Mouse (Mus musculus): Measurements from ENCODE around the gene Armh3. TPM values are rescaled to one million over a fixed set of nuclear protein-coding genes. Genes with fewer than 3 reads are reported as not detected.

Gene Armh3
- polyA plus RNA-seq, 1 experiment from 2014 or later = 17.0 TPM

DNA sequence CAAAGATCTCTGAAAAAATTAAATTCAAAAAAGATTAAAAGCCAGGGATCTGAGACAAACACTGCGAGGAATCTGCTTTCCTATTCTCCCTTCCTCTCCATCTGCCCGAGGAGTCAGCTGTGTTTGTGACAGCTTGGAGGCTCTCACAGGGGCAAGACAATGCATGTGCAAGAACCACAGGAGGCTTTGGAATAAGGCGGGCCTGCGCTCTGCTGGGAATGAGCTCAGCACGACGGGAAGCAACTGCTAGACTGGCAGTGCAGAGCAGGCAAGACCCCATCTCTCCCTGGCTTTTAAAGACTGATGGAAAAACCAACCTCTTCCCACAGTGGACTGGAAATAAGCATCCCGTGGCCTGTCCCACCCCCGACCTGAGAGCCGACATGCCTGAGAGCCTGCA, 60.8 kb downstream of the Armh3 start:
- H3K9ac ChIP-seq (ENCODE audit: low read depth, low read length) = no peak overlapping the region
- peaks cover 12% of the 10 kb centered on the region for H3K36me3 ChIP-seq (ENCODE audit: control insufficient read depth, insufficient read depth, low read length)
- no peaks in the 10 kb centered on the region for H3K4me1 ChIP-seq (ENCODE audit: control insufficient read depth, insufficient read depth, low read length)
- H3K4me3 ChIP-seq (ENCODE audit: low read length) = no peak overlapping the region
- H3K4me2 ChIP-seq (replicated peaks; ENCODE audit: low read depth, low read length) = no peak overlapping the region
- 30% methylated on average over 9 of the region's 9 CpGs for WGBS
- no peak for ATAC-seq (ENCODE audit: low FRiP score, low TSS enrichment)
- H3K27me3 ChIP-seq (ENCODE audit: control insufficient read depth, insufficient read depth, low read length) = no peaks in the 10 kb centered on the region
- H3K9me3 ChIP-seq (ENCODE audit: control insufficient read depth, low read length) = no peaks in the 10 kb centered on the region
- no peak overlapping the region for H3K27ac ChIP-seq (ENCODE audit: low read depth, low read length)

DNA sequence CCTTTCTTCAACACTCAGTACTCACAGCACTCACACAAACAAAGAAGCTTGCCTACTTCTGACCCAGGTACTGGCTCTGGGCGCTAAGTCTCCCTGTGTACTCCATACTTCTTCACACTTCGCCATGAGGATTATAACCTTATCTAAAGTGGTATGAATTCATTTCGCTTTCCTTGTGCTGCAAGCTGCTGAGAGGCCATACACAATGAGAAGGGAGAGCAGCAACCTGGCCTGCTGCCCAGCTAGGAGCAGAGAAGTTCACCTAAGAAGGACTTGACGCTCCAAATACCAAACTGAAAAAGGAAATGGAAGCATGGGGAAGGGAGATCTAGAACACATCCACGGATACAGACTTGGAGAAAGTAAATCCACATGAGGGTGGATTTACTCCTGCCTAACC, 71.1 kb downstream of the Armh3 start:
- Histone ChIP-seq H3K4me1 (ENCODE audit: control insufficient read depth, insufficient read depth, low read length) (no peaks in the 10 kb centered on the region), H3K4me2 (replicated peaks; ENCODE audit: low read depth, low read length) (no peak overlapping the region), H3K9ac (ENCODE audit: low read depth, low read length) (no peak overlapping the region), H3K4me3 (ENCODE audit: low read length) (no peak overlapping the region), H3K9me3 (ENCODE audit: control insufficient read depth, low read length) (no peaks in the 10 kb centered on the region), H3K27me3 (ENCODE audit: control insufficient read depth, insufficient read depth, low read length) (no peaks in the 10 kb centered on the region), H3K27ac (ENCODE audit: low read depth, low read length) (no peak overlapping the region), H3K36me3 (ENCODE audit: control insufficient read depth, insufficient read depth, low read length) (peaks cover 22% of the 10 kb centered on the region; the same call in 1 of the 2 replicates)
- ATAC-seq (ENCODE audit: low FRiP score, low TSS enrichment) = no peak
- WGBS = 81% methylated on average over 5 of the region's 5 CpGs

DNA sequence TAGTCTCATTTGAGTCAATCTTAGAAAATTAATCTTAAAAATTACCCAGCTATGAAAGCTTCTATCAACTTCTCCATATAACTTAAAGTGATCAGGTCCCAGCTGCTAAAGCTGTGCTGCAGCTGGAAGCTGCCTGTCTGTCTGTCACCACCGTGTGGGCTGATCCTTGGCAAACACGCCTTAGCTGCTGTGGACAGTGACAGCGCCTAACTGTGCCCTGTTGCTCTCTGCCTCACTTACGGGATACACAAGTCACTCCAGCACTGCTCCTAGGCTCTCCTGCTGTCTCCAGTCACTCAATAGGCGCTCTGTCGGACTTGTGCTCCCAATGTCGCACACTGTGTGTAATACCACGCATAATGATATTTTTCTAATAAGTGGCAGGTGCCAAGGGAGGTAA, 71.9 kb downstream of the Armh3 start:
- H3K9ac ChIP-seq (ENCODE audit: low read depth, low read length) = no peak overlapping the region
- H3K4me2 ChIP-seq (replicated peaks; ENCODE audit: low read depth, low read length) = no peak overlapping the region
- H3K4me3 ChIP-seq (ENCODE audit: low read length) = no peak overlapping the region
- no peaks in the 10 kb centered on the region for H3K9me3 ChIP-seq (ENCODE audit: control insufficient read depth, low read length)
- WGBS = 85% methylated on average over 8 of the region's 8 CpGs
- no peak for ATAC-seq (ENCODE audit: low FRiP score, low TSS enrichment)
- no peaks in the 10 kb centered on the region for H3K4me1 ChIP-seq (ENCODE audit: control insufficient read depth, insufficient read depth, low read length)
- no peaks in the 10 kb centered on the region for H3K27me3 ChIP-seq (ENCODE audit: control insufficient read depth, insufficient read depth, low read length)
- no peak overlapping the region for H3K27ac ChIP-seq (ENCODE audit: low read depth, low read length)
- peaks cover 17% of the 10 kb centered on the region; the same call in 1 of the 2 replicates for H3K36me3 ChIP-seq (ENCODE audit: control insufficient read depth, insufficient read depth, low read length)

DNA sequence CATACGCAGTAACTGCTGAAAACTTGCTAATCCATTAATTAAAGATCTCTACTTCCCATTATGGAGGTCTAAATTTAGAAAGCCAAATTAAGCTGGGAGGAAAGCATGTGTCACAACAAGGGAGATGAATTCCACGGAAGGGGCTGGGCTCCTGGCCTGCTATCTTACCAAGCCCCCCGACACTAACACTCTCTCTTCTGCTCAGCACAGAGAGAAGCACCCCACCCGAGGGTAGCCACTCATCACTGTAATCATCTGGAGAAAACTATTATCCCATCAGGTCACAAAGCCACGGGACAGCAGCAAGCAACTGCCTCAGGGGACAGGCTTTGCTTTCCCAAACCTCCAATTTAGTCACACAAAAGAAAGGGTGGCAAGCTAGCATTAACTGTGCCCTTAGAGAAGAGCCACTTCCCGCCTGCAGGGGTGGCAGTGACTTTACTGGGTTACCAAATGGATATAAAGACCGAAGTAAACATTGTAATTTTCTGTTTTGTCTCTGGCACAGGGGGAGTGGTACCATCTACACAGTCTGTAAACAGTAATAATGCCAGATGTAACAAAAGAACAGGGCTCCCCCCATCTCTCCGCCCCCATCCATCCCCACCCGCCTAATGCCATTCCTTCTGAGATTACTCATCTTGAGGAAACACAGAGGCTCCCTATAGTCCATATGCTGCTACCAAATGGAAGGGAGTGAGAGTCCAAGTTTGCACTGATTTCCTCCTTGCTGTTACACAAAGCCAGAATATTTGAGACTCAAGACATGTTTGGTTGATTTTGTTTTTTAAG, 77.8 kb downstream of the Armh3 start:
- 68% methylated on average over 9 of the region's 9 CpGs for WGBS
- H3K4me2 ChIP-seq (replicated peaks; ENCODE audit: low read depth, low read length) = no peak overlapping the region

DNA sequence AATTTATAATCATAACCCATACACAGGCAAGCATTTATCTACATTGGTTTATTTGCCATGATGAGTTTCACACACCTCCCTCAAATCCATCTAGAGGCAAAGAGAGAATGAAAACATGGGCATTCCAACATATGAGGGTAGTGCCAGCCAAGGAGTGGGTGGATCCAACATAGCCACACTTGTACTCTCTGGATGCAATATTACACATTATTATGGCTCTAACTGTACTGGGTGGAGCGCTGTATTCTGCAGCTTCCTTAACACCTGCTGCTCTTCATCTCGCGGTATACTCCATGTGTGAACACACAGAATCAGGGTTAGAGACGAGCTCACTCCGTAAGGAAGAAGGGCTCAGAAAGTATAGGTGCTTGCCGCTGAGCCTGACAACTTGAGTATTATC, 79.9 kb downstream of the Armh3 start:
- 94% methylated on average over 6 of the region's 6 CpGs for WGBS
- no peak for ATAC-seq (ENCODE audit: low FRiP score, low TSS enrichment)
- Histone ChIP-seq H3K4me1 (ENCODE audit: control insufficient read depth, insufficient read depth, low read length) (no peaks in the 10 kb centered on the region), H3K27ac (ENCODE audit: low read depth, low read length) (no peak overlapping the region), H3K36me3 (ENCODE audit: control insufficient read depth, insufficient read depth, low read length) (peaks cover 10% of the 10 kb centered on the region; the same call in 1 of the 2 replicates), H3K27me3 (ENCODE audit: control insufficient read depth, insufficient read depth, low read length) (no peaks in the 10 kb centered on the region), H3K9ac (ENCODE audit: low read depth, low read length) (no peak overlapping the region), H3K4me3 (ENCODE audit: low read length) (no peak overlapping the region), H3K9me3 (ENCODE audit: control insufficient read depth, low read length) (no peaks in the 10 kb centered on the region), H3K4me2 (replicated peaks; ENCODE audit: low read depth, low read length) (no peak overlapping the region)

More for the DNA sequence above, 77.8 kb downstream of the Armh3 start:
- Histone ChIP-seq H3K27ac (ENCODE audit: low read depth, low read length) (no peak overlapping the region), H3K36me3 (ENCODE audit: control insufficient read depth, insufficient read depth, low read length) (peaks cover 11% of the 10 kb centered on the region; the same call in 1 of the 2 replicates), H3K27me3 (ENCODE audit: control insufficient read depth, insufficient read depth, low read length) (no peaks in the 10 kb centered on the region), H3K4me1 (ENCODE audit: control insufficient read depth, insufficient read depth, low read length) (no peaks in the 10 kb centered on the region), H3K9ac (ENCODE audit: low read depth, low read length) (no peak overlapping the region), H3K9me3 (ENCODE audit: control insufficient read depth, low read length) (no peaks in the 10 kb centered on the region), H3K4me3 (ENCODE audit: low read length) (no peak overlapping the region)
- ATAC-seq (ENCODE audit: low FRiP score, low TSS enrichment) = no peak

DNA sequence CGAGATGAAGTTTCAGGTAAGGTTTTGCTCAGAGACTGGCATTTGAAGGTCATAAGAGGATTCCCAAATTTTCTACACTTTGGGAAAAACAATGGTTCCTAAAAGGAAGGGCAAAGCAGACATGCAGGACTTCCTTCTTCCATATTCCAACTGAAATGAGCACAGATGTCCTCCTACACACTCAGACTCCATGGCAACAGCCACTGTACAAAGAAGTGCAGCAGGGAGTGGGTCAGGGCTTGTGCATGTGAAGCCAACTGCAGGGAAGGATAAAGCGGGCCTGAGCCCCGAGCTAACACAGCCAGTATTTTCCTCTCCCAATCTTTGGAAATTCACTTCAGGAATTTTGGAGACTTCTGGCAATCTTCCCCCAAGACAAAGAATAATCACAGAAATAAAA, 80.4 kb downstream of the Armh3 start:
- Histone ChIP-seq H3K4me2 (replicated peaks; ENCODE audit: low read depth, low read length) (no peak overlapping the region), H3K9ac (ENCODE audit: low read depth, low read length) (no peak overlapping the region), H3K9me3 (ENCODE audit: control insufficient read depth, low read length) (no peaks in the 10 kb centered on the region), H3K4me3 (ENCODE audit: low read length) (no peak overlapping the region), H3K4me1 (ENCODE audit: control insufficient read depth, insufficient read depth, low read length) (no peaks in the 10 kb centered on the region), H3K36me3 (ENCODE audit: control insufficient read depth, insufficient read depth, low read length) (peaks cover 10% of the 10 kb centered on the region; the same call in 1 of the 2 replicates), H3K27ac (ENCODE audit: low read depth, low read length) (no peak overlapping the region), H3K27me3 (ENCODE audit: control insufficient read depth, insufficient read depth, low read length) (no peaks in the 10 kb centered on the region)
- no peak for ATAC-seq (ENCODE audit: low FRiP score, low TSS enrichment)
- WGBS = 82% methylated on average over 3 of the region's 3 CpGs

DNA sequence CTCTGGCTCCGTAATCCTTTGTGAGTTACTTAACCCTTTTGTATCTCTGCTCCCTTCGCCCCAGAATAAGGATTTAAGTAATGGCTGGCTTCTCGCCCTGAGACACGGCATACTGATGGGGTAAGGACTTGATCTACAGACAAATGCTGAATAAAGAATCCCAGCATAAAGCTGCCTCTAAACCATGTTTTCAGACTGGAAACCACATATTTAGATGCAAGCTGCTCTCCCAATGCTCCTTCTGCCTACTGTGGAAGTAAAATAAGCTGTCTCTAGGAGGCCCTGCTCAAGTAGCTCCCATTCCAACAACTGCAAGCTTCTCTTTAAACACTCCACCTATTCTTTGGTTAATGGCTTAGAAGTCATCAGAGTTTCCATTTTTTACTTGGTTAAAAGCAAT, 81.8 kb downstream of the Armh3 start:
- Histone ChIP-seq H3K9me3 (ENCODE audit: control insufficient read depth, low read length) (no peaks in the 10 kb centered on the region), H3K36me3 (ENCODE audit: control insufficient read depth, insufficient read depth, low read length) (peaks cover 10% of the 10 kb centered on the region; the same call in 1 of the 2 replicates), H3K4me3 (ENCODE audit: low read length) (no peak overlapping the region), H3K9ac (ENCODE audit: low read depth, low read length) (no peak overlapping the region), H3K27me3 (ENCODE audit: control insufficient read depth, insufficient read depth, low read length) (no peaks in the 10 kb centered on the region), H3K4me1 (ENCODE audit: control insufficient read depth, insufficient read depth, low read length) (no peaks in the 10 kb centered on the region), H3K4me2 (replicated peaks; ENCODE audit: low read depth, low read length) (no peak overlapping the region), H3K27ac (ENCODE audit: low read depth, low read length) (no peak overlapping the region)
- WGBS = 89% methylated on average over 4 of the region's 4 CpGs
- ATAC-seq (ENCODE audit: low FRiP score, low TSS enrichment) = no peak

DNA sequence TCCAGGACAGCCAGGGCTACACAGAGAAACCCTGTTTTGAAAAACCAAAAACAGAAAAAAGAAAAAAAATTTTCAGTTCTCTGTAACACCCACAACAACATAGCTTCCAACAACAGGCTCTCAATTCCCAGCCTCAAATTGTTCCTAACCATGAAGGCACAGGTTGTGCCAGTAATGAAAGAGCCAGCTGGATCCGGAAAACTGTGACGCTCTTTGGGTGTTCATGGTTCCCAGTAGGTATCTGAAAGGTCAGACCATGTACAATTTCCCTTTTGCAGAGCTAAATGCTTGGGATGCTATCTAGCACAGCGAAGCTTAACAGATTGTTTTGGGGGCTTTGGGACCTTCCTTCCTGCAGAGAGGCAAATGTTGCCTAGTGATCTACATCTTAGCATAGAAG, 82.3 kb downstream of the Armh3 start:
- no peak for ATAC-seq (ENCODE audit: low FRiP score, low TSS enrichment)
- H3K9me3 ChIP-seq (ENCODE audit: control insufficient read depth, low read length) = no peaks in the 10 kb centered on the region
- H3K27me3 ChIP-seq (ENCODE audit: control insufficient read depth, insufficient read depth, low read length) = no peaks in the 10 kb centered on the region
- no peak overlapping the region for H3K4me2 ChIP-seq (replicated peaks; ENCODE audit: low read depth, low read length)
- H3K9ac ChIP-seq (ENCODE audit: low read depth, low read length) = no peak overlapping the region
- H3K4me3 ChIP-seq (ENCODE audit: low read length) = no peak overlapping the region
- no peak overlapping the region for H3K27ac ChIP-seq (ENCODE audit: low read depth, low read length)
- H3K36me3 ChIP-seq (ENCODE audit: control insufficient read depth, insufficient read depth, low read length) = peaks cover 10% of the 10 kb centered on the region; the same call in 1 of the 2 replicates
- no peaks in the 10 kb centered on the region for H3K4me1 ChIP-seq (ENCODE audit: control insufficient read depth, insufficient read depth, low read length)
- 93% methylated on average over 3 of the region's 3 CpGs for WGBS

DNA sequence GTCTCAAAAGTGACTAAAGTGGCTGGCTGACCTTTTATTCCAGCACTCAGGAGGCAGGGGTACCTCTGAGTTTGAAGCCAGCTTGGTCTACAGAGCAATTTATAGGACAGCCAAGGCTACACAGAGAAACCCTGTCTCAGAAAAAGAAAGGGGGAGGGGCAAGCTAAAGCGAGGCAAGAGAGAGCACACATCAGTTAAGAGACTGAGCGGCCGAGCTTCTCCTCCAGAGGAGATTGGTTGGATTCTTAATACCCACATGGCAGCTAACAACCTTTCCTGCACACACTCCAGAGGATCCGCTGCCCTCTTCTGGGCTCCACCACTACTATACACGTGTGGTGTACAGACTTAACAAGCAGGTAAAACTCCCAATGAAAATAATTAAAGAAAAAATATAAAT, 85.3 kb downstream of the Armh3 start:
- 40% methylated on average over 5 of the region's 5 CpGs for WGBS
- Histone ChIP-seq H3K27me3 (ENCODE audit: control insufficient read depth, insufficient read depth, low read length) (no peaks in the 10 kb centered on the region), H3K9ac (ENCODE audit: low read depth, low read length) (no peak overlapping the region), H3K9me3 (ENCODE audit: control insufficient read depth, low read length) (no peaks in the 10 kb centered on the region), H3K4me3 (ENCODE audit: low read length) (no peak overlapping the region), H3K36me3 (ENCODE audit: control insufficient read depth, insufficient read depth, low read length) (peaks cover 4% of the 10 kb centered on the region; the same call in 1 of the 2 replicates), H3K27ac (ENCODE audit: low read depth, low read length) (no peak overlapping the region), H3K4me1 (ENCODE audit: control insufficient read depth, insufficient read depth, low read length) (no peaks in the 10 kb centered on the region), H3K4me2 (replicated peaks; ENCODE audit: low read depth, low read length) (no peak overlapping the region)
- ATAC-seq (ENCODE audit: low FRiP score, low TSS enrichment) = no peak
